Mouse (Mus musculus) ovary, postnatal 10 days (tissue): Measurements from ENCODE around the gene Sept7.
A peak's percentile ranks its signal among the peaks of the same experiment; 100 is the strongest.
"Not testable (repeated sequence)": the region's sequence is repeated elsewhere in the genome, so short reads cannot be mapped to it uniquely, and the experiment has no call there.

Experiments
- DNase-seq: peaks from one replicate; pipeline ENCODE4 v3.0.0; 2022; ENCODE audit warnings: low spot score

The Sept7 gene

GRCm38 (mm10) chr9:25252283-25252726, at the start of gene Sept7:
Gene Sept7, plus strand, starts transcription at chr9:25252439.
- peak; percentile 99 for DNase-seq

- DNase-seq = no peak
Observed at GRCm38 (mm10) chr9:25208087-25208803, 44.0 kb upstream of the Sept7 start.

GRCm38 (mm10) chr9:25212309-25213163, 39.7 kb upstream of the Sept7 start:
- DNase-seq = no peak

GRCm38 (mm10) chr9:25213164-25213557, 39.1 kb upstream of the Sept7 start:
- DNase-seq = no peak

GRCm38 (mm10) chr9:25215411-25215810, 36.8 kb upstream of the Sept7 start:
- DNase-seq = no peak

GRCm38 (mm10) chr9:25216210-25216609, 36.0 kb upstream of the Sept7 start:
- no peak for DNase-seq

GRCm38 (mm10) chr9:25218954-25219353, 33.3 kb upstream of the Sept7 start:
- no peak for DNase-seq

GRCm38 (mm10) chr9:25219882-25220281, 32.4 kb upstream of the Sept7 start:
- no peak for DNase-seq

GRCm38 (mm10) chr9:25224959-25225358, 27.3 kb upstream of the Sept7 start:
- no peak for DNase-seq

GRCm38 (mm10) chr9:25229740-25230139, 22.5 kb upstream of the Sept7 start:
- DNase-seq = no peak

GRCm38 (mm10) chr9:25230213-25231039, 21.8 kb upstream of the Sept7 start:
- DNase-seq = no peak

- no peak for DNase-seq
Observed at GRCm38 (mm10) chr9:25241065-25241464, 11.2 kb upstream of the Sept7 start.

GRCm38 (mm10) chr9:25241783-25242182, 10.5 kb upstream of the Sept7 start:
- DNase-seq = not testable (repeated sequence)

GRCm38 (mm10) chr9:25242266-25242665, 10.0 kb upstream of the Sept7 start:
- DNase-seq = no peak

GRCm38 (mm10) chr9:25243926-25244657, 8.1 kb upstream of the Sept7 start:
- no peak for DNase-seq

GRCm38 (mm10) chr9:25245125-25245524, 7.1 kb upstream of the Sept7 start:
- DNase-seq = no peak

- no peak for DNase-seq
Observed at GRCm38 (mm10) chr9:25246508-25246907, 5.7 kb upstream of the Sept7 start.

GRCm38 (mm10) chr9:25251174-25251573, 1.1 kb upstream of the Sept7 start:
- DNase-seq = no peak

- peak; percentile 80 for DNase-seq
Observed at GRCm38 (mm10) chr9:25251611-25252282, 492 bp upstream of the Sept7 start.

- peak; percentile 36 for DNase-seq
Observed at GRCm38 (mm10) chr9:25252759-25253477, 679 bp downstream of the Sept7 start.
